Mouse (Mus musculus) thymus, adult 2 months (tissue): ENCODE results near the gene Ctsa. TPM values are rescaled to one million over a fixed set of nuclear protein-coding genes. Genes with fewer than 3 reads are reported as not detected.

Experiments
- DNase-seq: peaks from one replicate; pipeline ENCODE4 v3.0.0; 2021
- H3K27ac ChIP-seq: fragments of 200-500 bp; 2 replicates; pipeline ENCODE4 v1.5.1; 2012; ENCODE audit warnings: low read length, control low read depth; ENCODE audit not compliant: control insufficient read depth, insufficient read depth
- H3K27me3 ChIP-seq: fragments of 200-500 bp; 2 replicates; pipeline ENCODE4 v1.6.1; 2012; ENCODE audit warnings: mild to moderate bottlenecking, low read length, moderate library complexity, mixed read lengths; ENCODE audit not compliant: control insufficient read depth, insufficient read depth
- H3K36me3 ChIP-seq: fragments of 200-500 bp; 2 replicates; pipeline ENCODE4 v1.6.1; 2012; ENCODE audit warnings: mild to moderate bottlenecking, low read length, moderate library complexity; ENCODE audit not compliant: control insufficient read depth, insufficient read depth
- H3K4me1 ChIP-seq: fragments of 200-500 bp; replicated peaks from 2 replicates; pipeline ENCODE4 v1.6.1; 2012; ENCODE audit warnings: low read length; ENCODE audit not compliant: control insufficient read depth, insufficient read depth
- H3K4me3 ChIP-seq: fragments of 200-500 bp; 2 replicates; pipeline ENCODE4 v1.5.1; 2012; ENCODE audit warnings: mild to moderate bottlenecking, low read length, control low read depth, moderate library complexity; ENCODE audit not compliant: control insufficient read depth, insufficient read depth
- CTCF ChIP-seq: fragments of 200-500 bp; IDR thresholded peaks from 2 replicates; pipeline ENCODE4 v1.5.1; 2012; ENCODE audit warnings: mild to moderate bottlenecking, control low read depth, low read length, moderate library complexity, borderline replicate concordance; ENCODE audit not compliant: control insufficient read depth, poor library complexity, insufficient read depth; ENCODE audit errors: extremely low read depth
- POLR2A ChIP-seq: fragments of 200-500 bp; IDR thresholded peaks from 2 replicates; pipeline ENCODE4 v1.6.1; 2012; ENCODE audit warnings: mild to moderate bottlenecking, low read length, control low read depth, moderate library complexity; ENCODE audit not compliant: control insufficient read depth, poor library complexity, insufficient read depth; ENCODE audit errors: extremely low read depth
- WGBS: fragments of 180-500 bp; shearing (Covaris S2); methylation state at CpG from one replicate; pipeline ENCODE4 v1.1.7; 2018; 5-methylcytosine and 5-hydroxymethylcytosine counted together
- polyA plus RNA-seq: library from polyadenylated mRNA; depleted of rRNA; stranded (reverse); fragments of >200 nt; gene quantifications from 2 replicates; pipeline ENCODE4 v1.2.3, GENCODE M21; 2012; rRNA removed

Gene Ctsa
- polyA plus RNA-seq, 1 experiment = 538 TPM

DNA sequence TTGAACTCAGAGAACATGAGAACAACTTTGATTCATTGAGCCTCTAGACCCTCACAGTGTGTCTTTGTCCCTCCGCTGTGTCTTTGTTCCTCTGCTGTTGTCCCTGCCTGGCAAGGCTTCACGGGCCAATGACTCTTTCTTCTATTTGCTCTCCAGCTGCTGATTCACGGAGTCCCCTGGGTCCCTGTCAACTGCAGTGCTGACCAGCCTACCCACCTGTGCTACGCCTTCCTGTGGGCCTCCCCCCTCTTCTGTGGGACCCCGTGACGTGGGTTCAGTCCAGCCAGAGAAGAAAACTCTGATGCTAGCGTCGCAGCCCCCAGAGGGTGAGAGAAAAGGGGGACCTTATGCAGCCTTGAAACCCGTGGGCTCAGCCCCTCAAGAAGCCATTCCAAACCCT is 49.9 kb downstream of the Ctsa start:
- TF ChIP-seq POLR2A = no peak
- TF ChIP-seq CTCF = no peak
- no peak for DNase-seq
- Histone ChIP-seq H3K4me3 (no peak overlapping the region), H3K4me1 (peaks cover 12% of the 10 kb centered on the region), H3K27me3 (no peaks in the 10 kb centered on the region), H3K27ac (no peak overlapping the region), H3K36me3 (peaks cover 41% of the 10 kb centered on the region)
- WGBS = 95% methylated on average over 9 of the region's 9 CpGs

- Histone ChIP-seq H3K36me3 (peaks cover 72% of the 10 kb centered on the region), H3K4me1 (peaks cover 3% of the 10 kb centered on the region; the same call in 1 of the 2 replicates), H3K27ac (no peak overlapping the region), H3K27me3 (no peaks in the 10 kb centered on the region), H3K4me3 (no peak overlapping the region)
- DNase-seq = no peak
- WGBS = 85% methylated on average over 7 of the region's 7 CpGs
- no peak for TF ChIP-seq CTCF
- TF ChIP-seq POLR2A = no peak
These were observed 53.1 kb downstream of the Ctsa start for GRCm38 (mm10) chr2:164885788-164886187.

DNA sequence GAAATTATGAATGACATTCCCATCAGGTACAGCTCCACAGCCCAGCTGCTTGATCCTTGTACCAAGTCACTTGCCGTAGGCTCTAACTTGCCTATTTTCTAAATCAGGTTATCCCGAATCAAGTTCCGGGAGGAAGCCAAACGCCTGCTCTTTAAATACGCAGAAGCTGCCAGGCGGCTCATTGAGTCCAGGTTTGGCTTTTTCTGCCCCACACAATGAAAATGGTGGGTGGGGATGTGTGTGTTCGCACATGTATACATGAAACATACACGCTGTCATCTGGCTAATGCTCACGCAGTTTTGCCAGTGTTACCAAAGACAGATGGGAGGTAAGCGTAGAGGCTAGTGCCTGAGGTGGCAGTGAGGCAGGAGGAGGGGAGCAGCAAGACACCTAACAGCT is 53.9 kb downstream of the Ctsa start:
- H3K36me3 ChIP-seq = peaks cover 81% of the 10 kb centered on the region

DNA sequence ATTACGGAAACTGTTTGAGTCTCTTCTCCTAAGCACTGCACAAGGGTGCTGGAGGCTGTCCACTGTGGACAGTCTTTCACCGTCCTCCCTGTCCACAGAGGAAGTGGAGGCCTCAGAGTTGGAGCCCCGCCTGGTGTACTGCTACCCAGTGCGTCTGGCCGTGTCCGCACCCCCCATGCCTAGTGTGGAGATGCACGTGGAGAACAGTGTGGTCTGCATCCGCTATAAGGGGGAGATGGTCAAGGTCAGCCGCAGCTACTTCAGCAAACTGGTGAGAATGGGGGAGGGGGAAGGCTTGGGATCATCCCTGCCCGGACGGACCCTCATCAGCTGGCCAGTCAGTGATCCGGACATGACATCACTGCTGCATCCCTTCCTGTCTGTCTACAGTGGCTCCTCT is 56.3 kb downstream of the Ctsa start:
- H3K4me3 ChIP-seq = no peak overlapping the region
- peaks cover 95% of the 10 kb centered on the region for H3K36me3 ChIP-seq
- 95% methylated on average over 12 of the region's 12 CpGs for WGBS
- TF ChIP-seq CTCF (no peak), POLR2A (no peak)
- DNase-seq = no peak
- H3K27me3 ChIP-seq = no peaks in the 10 kb centered on the region
- no peaks in the 10 kb centered on the region for H3K4me1 ChIP-seq
- no peak overlapping the region for H3K27ac ChIP-seq

More for the DNA sequence above, 53.9 kb downstream of the Ctsa start:
- Histone ChIP-seq H3K27ac (no peak overlapping the region), H3K27me3 (no peaks in the 10 kb centered on the region), H3K4me3 (no peak overlapping the region), H3K4me1 (no peaks in the 10 kb centered on the region)
- no peak for DNase-seq
- 98% methylated on average over 10 of the region's 10 CpGs for WGBS
- TF ChIP-seq POLR2A (no peak), CTCF (no peak)

DNA sequence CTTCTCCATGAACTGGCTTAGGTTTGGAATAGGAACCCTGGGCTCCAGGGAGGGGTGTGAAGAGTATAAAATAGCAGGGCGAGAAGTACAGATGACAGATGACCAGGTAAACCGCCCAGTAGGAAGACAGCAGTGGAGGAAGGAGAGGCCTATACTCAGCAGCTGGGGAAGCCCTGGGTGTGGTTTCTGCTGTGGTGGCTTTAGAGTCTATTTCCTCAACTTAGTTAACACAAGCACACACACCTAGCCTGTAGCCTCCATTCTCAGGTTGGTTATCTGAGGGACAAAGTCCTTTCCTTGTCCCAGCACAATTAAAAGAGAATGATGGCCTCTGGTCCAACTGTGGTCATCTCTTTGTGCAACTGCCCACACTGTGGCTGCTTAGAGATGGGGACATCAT is 57.3 kb downstream of the Ctsa start:
- Histone ChIP-seq H3K27me3 (no peaks in the 10 kb centered on the region), H3K4me1 (no peaks in the 10 kb centered on the region), H3K27ac (no peak overlapping the region), H3K36me3 (peaks cover 90% of the 10 kb centered on the region), H3K4me3 (no peak overlapping the region)
- TF ChIP-seq POLR2A (no peak), CTCF (no peak)
- WGBS = 65% methylated on average over 2 of the region's 2 CpGs
- no peak for DNase-seq

Other genes with a start within 250 kb of the Ctsa start
- not detected in 2 replicates for gene Wfdc6a, start 247.4 kb upstream of the Ctsa start, polyA plus RNA-seq
- not detected in 2 replicates for gene Eppin, start 239.3 kb upstream of the Ctsa start, polyA plus RNA-seq
- gene Wfdc6b, start 219.4 kb upstream of the Ctsa start, polyA plus RNA-seq = not detected in 2 replicates
- 0.18 TPM in 1 of 2 replicates, not detected in the other for gene Wfdc8, start 219.2 kb upstream of the Ctsa start, polyA plus RNA-seq
- not detected in 2 replicates for gene Wfdc16, start 194.1 kb upstream of the Ctsa start, polyA plus RNA-seq
- gene Wfdc10, start 176.8 kb upstream of the Ctsa start, polyA plus RNA-seq = not detected in 2 replicates
- gene Wfdc9, start 176.3 kb upstream of the Ctsa start, polyA plus RNA-seq = not detected in 2 replicates
- not detected in 2 replicates for gene Wfdc11, start 158.8 kb upstream of the Ctsa start, polyA plus RNA-seq
- not detected in 2 replicates for gene Wfdc13, start 147.8 kb upstream of the Ctsa start, polyA plus RNA-seq
- gene Spint4, start 134.4 kb upstream of the Ctsa start, polyA plus RNA-seq = not detected in 2 replicates
- not detected in 2 replicates for gene Spint5, start 117.6 kb upstream of the Ctsa start, polyA plus RNA-seq
- 0.23 and 0.41 TPM in 2 replicates for gene Wfdc3, start 86.9 kb upstream of the Ctsa start, polyA plus RNA-seq
- 60.6 and 134 TPM in 2 replicates for gene Dnttip1, start 86.9 kb upstream of the Ctsa start, polyA plus RNA-seq
- 327 and 434 TPM in 2 replicates for gene Ube2c, start 63.0 kb upstream of the Ctsa start, polyA plus RNA-seq
- gene Tnnc2, start 52.9 kb upstream of the Ctsa start, polyA plus RNA-seq = 0.38 TPM in 1 of 2 replicates, not detected in the other
- 9.0 and 11.9 TPM in 2 replicates for gene Snx21, start 47.0 kb upstream of the Ctsa start, polyA plus RNA-seq
- gene Acot8, start 28.0 kb upstream of the Ctsa start, polyA plus RNA-seq = 84.6 and 87.9 TPM in 2 replicates
- 5.9 and 6.2 TPM in 2 replicates for gene Zswim3, start 27.8 kb upstream of the Ctsa start, polyA plus RNA-seq
- 9.5 and 11.5 TPM in 2 replicates for gene Zswim1, start 10.2 kb upstream of the Ctsa start, polyA plus RNA-seq
- 2.9 and 4.5 TPM in 2 replicates for gene Spata25, start 4.3 kb upstream of the Ctsa start, polyA plus RNA-seq
- 24.0 and 31.7 TPM in 2 replicates for gene Neurl2, start 583 bp downstream of the Ctsa start, polyA plus RNA-seq
- 227 and 263 TPM in 2 replicates for gene Pltp, start 24.8 kb downstream of the Ctsa start, polyA plus RNA-seq
- 79.7 and 87.9 TPM in 2 replicates for gene Pcif1, start 46.4 kb downstream of the Ctsa start, polyA plus RNA-seq
- 92.6 and 99.0 TPM in 2 replicates for gene Zfp335, start 78.9 kb downstream of the Ctsa start, polyA plus RNA-seq
- gene Mmp9, start 107.9 kb downstream of the Ctsa start, polyA plus RNA-seq = 29.1 and 31.7 TPM in 2 replicates
- gene Slc12a5, start 127.9 kb downstream of the Ctsa start, polyA plus RNA-seq = 0.70 and 1.3 TPM in 2 replicates
- gene Ncoa5, start 202.0 kb downstream of the Ctsa start, polyA plus RNA-seq = 72.3 and 73.7 TPM in 2 replicates
- 44.5 and 52.1 TPM in 2 replicates for gene Cd40, start 222.8 kb downstream of the Ctsa start, polyA plus RNA-seq